ENCODE assay signal across 25 mouse cellular contexts in the genomic region with DNA sequence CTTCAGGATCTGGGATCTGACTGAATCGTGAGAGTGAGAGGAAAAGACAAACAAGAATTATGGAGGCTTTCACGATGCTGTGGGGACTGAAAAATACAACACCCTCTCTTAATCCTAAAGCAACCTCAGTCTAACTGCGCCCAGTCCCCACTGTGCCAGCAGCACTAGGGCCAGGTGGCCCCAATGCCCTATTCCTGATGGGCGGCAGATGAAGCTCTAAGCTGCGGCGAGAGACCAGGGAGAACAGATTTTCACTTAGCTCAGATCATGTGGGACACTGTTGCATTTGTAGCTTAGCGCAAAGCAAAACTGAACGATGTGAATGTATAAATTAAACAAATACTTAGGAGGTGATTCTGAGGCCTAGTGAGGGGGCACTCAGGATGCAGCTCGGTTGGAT.
DNase-seq lines count a peak whose midpoint lies in the region; ATAC-seq and TF ChIP-seq lines count a peak whose summit lies in the region.
"Had no signal": no experiment of that assay in that cellular context is flagged by ENCODE, and none has a peak within 500 bp of the region (broad histone marks: within the 10 kb centered on the region; RNA-seq: fewer than 3 reads in every experiment).

No protein-coding gene starts in this region.

- no peaks in the 10 kb centered on the region for H3K9me3 ChIP-seq in forebrain, embryonic 14.5 days (replicated peaks; ENCODE audit: control insufficient read depth, low read length)
- no peaks in the 10 kb centered on the region for H3K9me3 ChIP-seq in forebrain, embryonic 10.5 days
- H3K9me3 ChIP-seq in midbrain, embryonic 10.5 days (replicated peaks) = no peaks in the 10 kb centered on the region
- no peaks in the 10 kb centered on the region for H3K9me3 ChIP-seq in midbrain, postnatal 0 days (ENCODE audit: low read length)
- no peaks in the 10 kb centered on the region for H3K9me3 ChIP-seq in forebrain, embryonic 16.5 days (ENCODE audit: control insufficient read depth, low read length)
- H3K9me3 ChIP-seq in intestine, embryonic 15.5 days = no peaks in the 10 kb centered on the region
- H3K9me3 ChIP-seq: embryonic facial prominence, embryonic 10.5 days; heart, embryonic 13.5 days; hindbrain, embryonic 13.5 days; limb, embryonic 10.5 days; liver, embryonic 15.5 days; lung, embryonic 15.5 days had no signal

- peak; percentile 36 for DNase-seq in forebrain, embryonic 14.5 days (ENCODE audit: low spot score)
- DNase-seq in forebrain, embryonic 10.5 days (ENCODE audit: extremely low spot score, low spot score) = no peak
- DNase-seq in midbrain, embryonic 10.5 days (ENCODE audit: low spot score) = no peak
- no peak for DNase-seq in midbrain, postnatal 0 days (ENCODE audit: low spot score)
- peak; percentile 37 for DNase-seq in cerebellum, adult 9-10 months
- DNase-seq: adrenal gland, postnatal 25 days; gastrocnemius, postnatal 25 days; heart, adult 18-20 months; heart, postnatal 14 days; kidney, adult 9 months; kidney, postnatal 25 days; liver; lung, postnatal 4 days; thymus, adult 2 months had no signal

- TF ChIP-seq CTCF in midbrain, postnatal 0 days (IDR thresholded peaks at IDR 0.05) = no peak

- H3K27me3 ChIP-seq in forebrain, embryonic 14.5 days (replicated peaks; ENCODE audit: control insufficient read depth, insufficient read depth, low read length) = no peaks in the 10 kb centered on the region
- H3K27me3 ChIP-seq in forebrain, embryonic 10.5 days (ENCODE audit: poor library complexity, severe bottlenecking) = no peaks in the 10 kb centered on the region
- no peaks in the 10 kb centered on the region for H3K27me3 ChIP-seq in midbrain, embryonic 10.5 days (ENCODE audit: low read depth, poor library complexity, severe bottlenecking)
- H3K27me3 ChIP-seq in midbrain, postnatal 0 days (ENCODE audit: insufficient read depth, low read length) = no peaks in the 10 kb centered on the region
- no peaks in the 10 kb centered on the region for H3K27me3 ChIP-seq in forebrain, embryonic 16.5 days (replicated peaks; ENCODE audit: control insufficient read depth, insufficient read depth, low read length)
- H3K27me3 ChIP-seq in intestine, embryonic 15.5 days (replicated peaks) = no peaks in the 10 kb centered on the region
- H3K27me3 ChIP-seq: heart, embryonic 13.5 days; hindbrain, embryonic 13.5 days; liver, embryonic 15.5 days; lung, embryonic 15.5 days had no signal

- H3K27ac ChIP-seq in forebrain, embryonic 14.5 days (ENCODE audit: low read depth, low read length) = peak overlapping the region; percentile 72
- H3K27ac ChIP-seq in forebrain, embryonic 10.5 days = no peak overlapping the region
- 0 out of 2 replicates have a peak overlapping the region, but pooled peaks have one; percentile 13 for H3K27ac ChIP-seq in midbrain, embryonic 10.5 days (replicated peaks)
- no peak overlapping the region for H3K27ac ChIP-seq in midbrain, postnatal 0 days (ENCODE audit: low read depth, low read length)
- H3K27ac ChIP-seq in forebrain, embryonic 16.5 days (ENCODE audit: low read length) = peak overlapping the region; percentile 42
- H3K27ac ChIP-seq in intestine, embryonic 15.5 days = no peak overlapping the region
- H3K27ac ChIP-seq: embryonic facial prominence, embryonic 10.5 days; heart, embryonic 13.5 days; hindbrain, embryonic 13.5 days; left cerebral cortex, adult 2 months; limb, embryonic 10.5 days; liver, embryonic 15.5 days; lung, embryonic 15.5 days; stomach, postnatal 0 days had no signal

- no peak overlapping the region; the same call in 1 of the 2 replicates for H3K9ac ChIP-seq in forebrain, embryonic 14.5 days (ENCODE audit: low read length)
- H3K9ac ChIP-seq in midbrain, postnatal 0 days (replicated peaks; ENCODE audit: low read length, poor library complexity, severe bottlenecking) = no peak overlapping the region
- H3K9ac ChIP-seq in forebrain, embryonic 16.5 days (replicated peaks; ENCODE audit: low read depth, low read length) = no peak overlapping the region
- no peak overlapping the region for H3K9ac ChIP-seq in intestine, embryonic 15.5 days
- H3K9ac ChIP-seq: heart, embryonic 13.5 days; hindbrain, embryonic 13.5 days; liver, embryonic 15.5 days; lung, embryonic 15.5 days had no signal

- no peak overlapping the region for H3K4me3 ChIP-seq in forebrain, embryonic 14.5 days (ENCODE audit: low read depth, low read length)
- H3K4me3 ChIP-seq in forebrain, embryonic 10.5 days = no peak overlapping the region
- no peak overlapping the region for H3K4me3 ChIP-seq in midbrain, embryonic 10.5 days
- no peak overlapping the region for H3K4me3 ChIP-seq in midbrain, postnatal 0 days (ENCODE audit: low read depth, low read length)
- no peak overlapping the region for H3K4me3 ChIP-seq in forebrain, embryonic 16.5 days (replicated peaks; ENCODE audit: low read length)
- no peak overlapping the region for H3K4me3 ChIP-seq in intestine, embryonic 15.5 days (replicated peaks)
- H3K4me3 ChIP-seq: embryonic facial prominence, embryonic 10.5 days; heart, embryonic 13.5 days; hindbrain, embryonic 13.5 days; left cerebral cortex, adult 2 months; limb, embryonic 10.5 days; liver, embryonic 15.5 days; lung, embryonic 15.5 days had no signal

- no peak for ATAC-seq in forebrain, embryonic 14.5 days
- no peak for ATAC-seq in midbrain, postnatal 0 days (ENCODE audit: low FRiP score)
- no peak for ATAC-seq in forebrain, embryonic 16.5 days
- ATAC-seq in megakaryocyte, adult 5-6 weeks (ENCODE audit: poor library complexity, severe bottlenecking) = no peak
- ATAC-seq in intestine, embryonic 15.5 days = no peak

- no peaks in the 10 kb centered on the region for H3K36me3 ChIP-seq in forebrain, embryonic 14.5 days (ENCODE audit: control insufficient read depth, insufficient read depth, low read length)
- no peaks in the 10 kb centered on the region for H3K36me3 ChIP-seq in forebrain, embryonic 10.5 days (replicated peaks)
- H3K36me3 ChIP-seq in midbrain, embryonic 10.5 days = no peaks in the 10 kb centered on the region
- no peaks in the 10 kb centered on the region for H3K36me3 ChIP-seq in midbrain, postnatal 0 days (ENCODE audit: insufficient read depth, low read length)
- H3K36me3 ChIP-seq in forebrain, embryonic 16.5 days (ENCODE audit: control insufficient read depth, insufficient read depth) = no peaks in the 10 kb centered on the region
- no peaks in the 10 kb centered on the region for H3K36me3 ChIP-seq in intestine, embryonic 15.5 days
- H3K36me3 ChIP-seq: embryonic facial prominence, embryonic 10.5 days; heart, embryonic 13.5 days; hindbrain, embryonic 13.5 days; limb, embryonic 10.5 days; liver, embryonic 15.5 days; lung, embryonic 15.5 days had no signal

- peaks cover 14% of the 10 kb centered on the region for H3K4me1 ChIP-seq in forebrain, embryonic 14.5 days (ENCODE audit: control insufficient read depth, insufficient read depth, low read length)
- no peaks in the 10 kb centered on the region for H3K4me1 ChIP-seq in forebrain, embryonic 10.5 days
- H3K4me1 ChIP-seq in midbrain, embryonic 10.5 days = no peaks in the 10 kb centered on the region
- no peaks in the 10 kb centered on the region for H3K4me1 ChIP-seq in midbrain, postnatal 0 days (ENCODE audit: insufficient read depth, low read length)
- H3K4me1 ChIP-seq in forebrain, embryonic 16.5 days (replicated peaks; ENCODE audit: control insufficient read depth, insufficient read depth, low read length) = peaks cover 24% of the 10 kb centered on the region
- H3K4me1 ChIP-seq in intestine, embryonic 15.5 days (replicated peaks) = 0 out of 2 replicates have a peak, but pooled peaks cover 2% of the 10 kb centered on the region
- H3K4me1 ChIP-seq: embryonic facial prominence, embryonic 10.5 days; heart, embryonic 13.5 days; limb, embryonic 10.5 days; liver, embryonic 15.5 days; lung, embryonic 15.5 days had no signal

- WGBS in forebrain, embryonic 14.5 days = 68% methylated on average over 9 of the region's 9 CpGs
- WGBS in forebrain, embryonic 10.5 days = 88% methylated on average over 9 of the region's 9 CpGs
- WGBS in midbrain, embryonic 10.5 days = 90% methylated on average over 9 of the region's 9 CpGs
- 70% methylated on average over 9 of the region's 9 CpGs for WGBS in midbrain, postnatal 0 days
- 61% methylated on average over 9 of the region's 9 CpGs for WGBS in forebrain, embryonic 16.5 days
- WGBS in intestine, embryonic 15.5 days = 55% methylated on average over 9 of the region's 9 CpGs

- H3K4me2 ChIP-seq in forebrain, embryonic 14.5 days (ENCODE audit: low read length) = no peak overlapping the region
- H3K4me2 ChIP-seq in midbrain, postnatal 0 days (ENCODE audit: low read depth, low read length, poor library complexity, severe bottlenecking) = no peak overlapping the region
- no peak overlapping the region for H3K4me2 ChIP-seq in forebrain, embryonic 16.5 days (ENCODE audit: low read length)
- no peak overlapping the region for H3K4me2 ChIP-seq in intestine, embryonic 15.5 days (replicated peaks)
- H3K4me2 ChIP-seq: heart, embryonic 13.5 days; hindbrain, embryonic 13.5 days; liver, embryonic 15.5 days; lung, embryonic 15.5 days had no signal

Comparison
In these comparisons a context has a peak if more than half of its experiments do, and no peak if none do; other contexts are left out.
1. DNase-seq: peak in forebrain, embryonic 14.5 days (single experiment) and cerebellum, adult 9-10 months (single experiment); none in forebrain, embryonic 10.5 days (single experiment), midbrain, embryonic 10.5 days (single experiment) and midbrain, postnatal 0 days (single experiment).
2. H3K27ac ChIP-seq: peak in forebrain, embryonic 14.5 days (single experiment), midbrain, embryonic 10.5 days (single experiment) and forebrain, embryonic 16.5 days (single experiment); none in forebrain, embryonic 10.5 days (single experiment), midbrain, postnatal 0 days (single experiment) and intestine, embryonic 15.5 days (single experiment).